Mouse (Mus musculus) neural tube, embryonic 14.5 days (tissue): ENCODE measurements around the gene Aebp2. TPM values are rescaled to one million over a fixed set of nuclear protein-coding genes. Genes with fewer than 3 reads are reported as not detected.
"Not testable (repeated sequence)": the region's sequence is repeated elsewhere in the genome, so short reads cannot be mapped to it uniquely, and the experiment has no call there.

ENCODE experiments used
- ATAC-seq: fragments of 200-750 bp; cut with Nextera tagmentation; 2 replicates; pipeline ENCODE4 v1.8.0; 2017; ENCODE audit warnings: low read depth, mild to moderate bottlenecking, moderate TSS enrichment, moderate library complexity
- H3K27ac ChIP-seq: fragments of 300-500 bp; sonication (generic); 2 replicates; pipeline ENCODE4 v1.5.1; 2014; ENCODE audit warnings: low read depth, mild to moderate bottlenecking, control low read depth, low read length, moderate library complexity, mixed read lengths
- H3K27me3 ChIP-seq: fragments of 300-500 bp; sonication (generic); 2 replicates; pipeline ENCODE4 v1.6.1; 2014; ENCODE audit warnings: low read length; ENCODE audit not compliant: control insufficient read depth, insufficient read depth
- H3K36me3 ChIP-seq: fragments of 300-500 bp; sonication (generic); 2 replicates; pipeline ENCODE4 v1.6.1; 2014; ENCODE audit warnings: low read length, mixed read lengths; ENCODE audit not compliant: control insufficient read depth, insufficient read depth
- H3K4me1 ChIP-seq: fragments of 300-500 bp; sonication (generic); 2 replicates; pipeline ENCODE4 v1.6.1; 2014; ENCODE audit warnings: low read length; ENCODE audit not compliant: control insufficient read depth, insufficient read depth
- H3K4me2 ChIP-seq: fragments of 300-500 bp; sonication (generic); 2 replicates; pipeline ENCODE4 v1.6.1; 2014; ENCODE audit warnings: mild to moderate bottlenecking, low read depth, low read length, control low read depth
- H3K4me3 ChIP-seq: fragments of 300-500 bp; sonication (generic); 2 replicates; pipeline ENCODE4 v1.5.1; 2014; ENCODE audit warnings: low read depth, low read length, control low read depth, mixed read lengths
- H3K9ac ChIP-seq: fragments of 300-500 bp; sonication (generic); replicated peaks from 2 replicates; pipeline ENCODE4 v1.6.1; 2014; ENCODE audit warnings: low read depth, mild to moderate bottlenecking, control low read depth, low read length, mixed read lengths
- H3K9me3 ChIP-seq: fragments of 300-500 bp; sonication (generic); 2 replicates; pipeline ENCODE4 v1.6.1; 2016; ENCODE audit warnings: low read length; ENCODE audit not compliant: control insufficient read depth
- WGBS: fragments of 180-500 bp; shearing (Covaris S2); extraction: QIAGEN DNeasy Blood & Tissue Kit; methylation state at CpG from one replicate; pipeline ENCODE4 v1.1.7; 2014; 5-methylcytosine and 5-hydroxymethylcytosine counted together
- polyA plus RNA-seq: library from polyadenylated mRNA; unstranded; fragments of >200 nt; fragmentation: Nextera tagmentation; extraction: Ambion mirVana; gene quantifications from 2 replicates; pipeline ENCODE4 v1.2.1, GENCODE M21; 2014

Aebp2 gene
- polyA plus RNA-seq, 1 experiment from 2014 or later: 12.2 TPM

- WGBS: 89% methylated on average over 5 of the region's 5 CpGs
- Histone ChIP-seq H3K9me3 (no peaks in the 10 kb centered on the region), H3K36me3 (peaks cover 52% of the 10 kb centered on the region), H3K27me3 (no peaks in the 10 kb centered on the region), H3K4me3 (no peak overlapping the region), H3K4me2 (no peak overlapping the region), H3K4me1 (no peaks in the 10 kb centered on the region), H3K9ac (no peak overlapping the region), H3K27ac (no peak overlapping the region)
- ATAC-seq: no peak
These were observed 31.1 kb upstream of the Aebp2 start for GRCm38 (mm10) chr6:140591331-140591730.

- peaks cover 39% of the 10 kb centered on the region for H3K36me3 ChIP-seq
- WGBS: 94% methylated on average over 8 of the region's 8 CpGs
- H3K27me3 ChIP-seq: no peaks in the 10 kb centered on the region
- H3K4me2 ChIP-seq: no peak overlapping the region
- H3K27ac ChIP-seq: no peak overlapping the region
- ATAC-seq: no peak
- no peak overlapping the region for H3K4me3 ChIP-seq
- H3K9ac ChIP-seq: no peak overlapping the region
- no peaks in the 10 kb centered on the region for H3K4me1 ChIP-seq
- H3K9me3 ChIP-seq: no peaks in the 10 kb centered on the region
These were observed 29.8 kb upstream of the Aebp2 start for GRCm38 (mm10) chr6:140592713-140593112.

- ATAC-seq: no peak; the same call in 1 of the 2 replicates
- no peak overlapping the region for H3K4me2 ChIP-seq
- no peak overlapping the region for H3K4me3 ChIP-seq
- H3K27me3 ChIP-seq: no peaks in the 10 kb centered on the region
- no peak overlapping the region for H3K9ac ChIP-seq
- H3K27ac ChIP-seq: no peak overlapping the region
- H3K9me3 ChIP-seq: no peaks in the 10 kb centered on the region
- peaks cover 30% of the 10 kb centered on the region for H3K36me3 ChIP-seq
- no peaks in the 10 kb centered on the region for H3K4me1 ChIP-seq
- WGBS: 86% methylated on average over 17 of the region's 17 CpGs
These were observed 28.9 kb upstream of the Aebp2 start for GRCm38 (mm10) chr6:140593420-140594170.

- not testable (repeated sequence) for H3K27me3 ChIP-seq, ATAC-seq, H3K4me1 ChIP-seq, H3K4me3 ChIP-seq, H3K9me3 ChIP-seq, H3K27ac ChIP-seq, H3K4me2 ChIP-seq, H3K9ac ChIP-seq
- 92% methylated on average over 6 of the region's 6 CpGs for WGBS
- peaks cover 20% of the 10 kb centered on the region for H3K36me3 ChIP-seq
These were observed 26.9 kb upstream of the Aebp2 start for GRCm38 (mm10) chr6:140595551-140595950.

GRCm38 (mm10) chr6:140597381-140598329 is 24.8 kb upstream of the Aebp2 start:
- Histone ChIP-seq H3K27me3 (no peaks in the 10 kb centered on the region), H3K27ac (no peak overlapping the region), H3K9ac (no peak overlapping the region), H3K4me1 (no peaks in the 10 kb centered on the region), H3K4me2 (no peak overlapping the region), H3K4me3 (no peak overlapping the region), H3K9me3 (no peaks in the 10 kb centered on the region), H3K36me3 (peaks cover 8% of the 10 kb centered on the region; the same call in 1 of the 2 replicates)
- WGBS: 41% methylated on average over 15 of the region's 15 CpGs
- no peak for ATAC-seq

GRCm38 (mm10) chr6:140598516-140598915 is 23.9 kb upstream of the Aebp2 start:
- no peak overlapping the region for H3K4me2 ChIP-seq
- no peak overlapping the region for H3K27ac ChIP-seq
- H3K4me3 ChIP-seq: no peak overlapping the region
- no peak overlapping the region for H3K9ac ChIP-seq
- peaks cover 6% of the 10 kb centered on the region; the same call in 1 of the 2 replicates for H3K36me3 ChIP-seq
- WGBS: 94% methylated on average over 9 of the region's 9 CpGs
- no peaks in the 10 kb centered on the region for H3K4me1 ChIP-seq
- H3K9me3 ChIP-seq: no peaks in the 10 kb centered on the region
- no peaks in the 10 kb centered on the region for H3K27me3 ChIP-seq
- no peak for ATAC-seq

- peaks cover 3% of the 10 kb centered on the region; the same call in 1 of the 2 replicates for H3K36me3 ChIP-seq
- no peak overlapping the region for H3K4me3 ChIP-seq
- WGBS: 94% methylated on average over 5 of the region's 5 CpGs
- H3K4me2 ChIP-seq: no peak overlapping the region
- no peak overlapping the region for H3K27ac ChIP-seq
- no peak for ATAC-seq
- H3K4me1 ChIP-seq: no peaks in the 10 kb centered on the region
- no peak overlapping the region for H3K9ac ChIP-seq
- H3K9me3 ChIP-seq: no peaks in the 10 kb centered on the region
- H3K27me3 ChIP-seq: no peaks in the 10 kb centered on the region
These were observed 23.1 kb upstream of the Aebp2 start for GRCm38 (mm10) chr6:140599337-140599736.

GRCm38 (mm10) chr6:140600671-140601070 is 21.8 kb upstream of the Aebp2 start:
- WGBS: 95% methylated on average over 8 of the region's 8 CpGs
- ATAC-seq: not testable (repeated sequence)

GRCm38 (mm10) chr6:140601175-140601574 is 21.3 kb upstream of the Aebp2 start:
- 92% methylated on average over 4 of the region's 4 CpGs for WGBS
- Histone ChIP-seq H3K36me3 (no peaks in the 10 kb centered on the region), H3K9me3 (no peaks in the 10 kb centered on the region), H3K4me1 (no peaks in the 10 kb centered on the region), H3K4me2 (no peak overlapping the region), H3K27ac (no peak overlapping the region), H3K4me3 (no peak overlapping the region), H3K27me3 (no peaks in the 10 kb centered on the region), H3K9ac (no peak overlapping the region)
- no peak for ATAC-seq

More at GRCm38 (mm10) chr6:140600671-140601070, 21.8 kb upstream of the Aebp2 start:
- not testable (repeated sequence) for H3K27ac ChIP-seq, H3K4me1 ChIP-seq, H3K4me3 ChIP-seq, H3K4me2 ChIP-seq, H3K9ac ChIP-seq, H3K9me3 ChIP-seq, H3K36me3 ChIP-seq, H3K27me3 ChIP-seq
